Mouse (Mus musculus) gastrocnemius, postnatal 10 days (tissue): Measurements from ENCODE around the gene Mettl6. TPM values are rescaled to one million over a fixed set of nuclear protein-coding genes. Genes with fewer than 3 reads are reported as not detected.
A peak's percentile ranks its signal among the peaks of the same experiment; 100 is the strongest.

Experiments
- DNase-seq: peaks from one replicate; pipeline ENCODE4 v3.0.0; 2021; ENCODE audit warnings: mixed read lengths
- long read RNA-seq, 2 experiments: library from polyadenylated mRNA; stranded (forward); transcript quantifications; one replicate each; pipeline ENCODE4 v2.0.0; 2021
- total RNA-seq, 2 experiments: library from RNA; stranded (reverse); gene quantifications; 2 replicates each; pipeline ENCODE4 v1.2.3; 2021

The Mettl6 gene
- total RNA-seq, result 10 to 100 TPM; 13.3 to 16.4 TPM
- long read RNA-seq, experiment 1, transcript Mettl6-201 (6 exons, 3,946 nt), result major isoform, 14 of 30 reads
- long read RNA-seq, experiment 1, transcript Mettl6-207 (5 exons, 793 nt), result minor isoform, 5 of 30 reads
- long read RNA-seq, experiment 1, partial matches to known transcripts, result 3 of 30 reads
- long read RNA-seq, experiment 1, other reads (novel, unspliced or antisense), result 7 of 30 reads
- long read RNA-seq, experiment 2, transcript Mettl6-201 (6 exons, 3,946 nt), result major isoform, 7 of 15 reads
- long read RNA-seq, experiment 2, partial matches to known transcripts, result 0 of 15 reads
- long read RNA-seq, experiment 2, other reads (novel, unspliced or antisense), result 4 of 15 reads

- DNase-seq, result peak; percentile 87
Observed at GRCm38 (mm10) chr14:31494975-31495455, at the start of gene Mettl6. Gene Mettl6 (minus strand): TSS chr14:31495040.

DNA sequence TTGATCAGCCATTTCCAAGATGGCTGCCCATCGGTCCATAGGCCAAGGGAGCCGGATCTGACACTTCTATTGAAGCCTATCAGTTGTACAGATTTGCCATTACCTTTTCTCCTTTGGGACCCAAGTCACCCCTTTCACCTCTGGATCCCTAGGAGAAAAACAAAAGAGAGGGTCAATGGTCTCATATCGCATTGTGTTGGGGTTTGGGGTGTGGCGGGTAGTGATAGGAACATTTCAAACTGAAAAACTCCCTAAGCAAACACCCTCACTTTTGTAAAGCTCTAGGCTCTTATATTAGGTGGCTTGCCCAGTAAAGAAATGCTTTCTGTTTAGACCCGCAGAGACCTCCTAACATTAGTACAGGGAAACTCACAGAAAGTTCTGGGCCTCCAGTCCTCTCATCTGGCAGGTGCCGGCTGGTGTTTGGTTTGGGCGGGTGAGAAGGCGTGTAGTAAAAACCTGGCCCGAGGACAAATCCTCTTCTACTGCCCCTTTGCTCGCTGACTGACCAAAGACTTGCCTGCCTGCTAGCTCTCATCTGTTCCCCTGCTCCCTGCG, 49.1 kb upstream of the Mettl6 start:
- no peak for DNase-seq

- DNase-seq, result no peak
Observed at GRCm38 (mm10) chr14:31537298-31537697, 42.5 kb upstream of the Mettl6 start.

DNA sequence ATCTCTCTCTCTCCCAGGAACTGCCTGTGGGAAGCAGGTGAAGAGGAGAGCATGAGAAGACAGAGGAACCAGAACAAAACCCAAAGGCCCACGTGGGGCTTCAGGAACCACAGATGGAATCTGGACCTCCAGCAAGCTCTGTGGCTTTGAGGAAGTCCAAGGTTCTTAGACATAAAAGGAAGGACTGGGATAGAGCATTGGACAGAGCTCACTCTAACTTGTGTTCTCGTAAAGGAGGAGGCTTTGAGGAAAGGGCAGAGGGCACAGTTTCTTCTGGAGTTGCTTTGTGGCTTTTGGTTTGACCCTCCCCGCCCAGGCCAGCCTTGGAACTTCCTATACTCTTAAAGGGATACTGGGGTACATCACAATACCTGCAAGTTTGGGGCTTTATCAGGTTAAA, 37.8 kb upstream of the Mettl6 start:
- no peak for DNase-seq

GRCm38 (mm10) chr14:31531506-31532148, 36.8 kb upstream of the Mettl6 start:
- DNase-seq, result no peak

DNA sequence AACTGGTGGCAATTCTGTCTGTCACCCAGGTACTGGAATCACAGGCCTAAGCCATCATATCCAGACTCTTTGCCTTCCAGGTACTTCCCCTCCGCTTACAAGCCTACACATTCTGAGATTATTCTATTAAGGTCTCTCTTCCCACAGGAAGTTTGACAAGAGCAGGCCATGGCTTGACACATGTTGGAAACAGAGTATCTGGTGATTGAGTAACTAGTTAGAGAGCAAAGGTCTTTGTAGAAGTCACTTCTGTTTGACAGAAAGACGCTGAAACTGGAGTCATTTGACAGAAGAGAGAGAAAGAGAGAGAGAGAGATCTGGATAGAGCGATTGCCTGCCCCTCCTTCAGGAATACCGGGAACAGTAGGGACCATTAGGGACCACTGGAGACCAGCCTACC, 36.0 kb upstream of the Mettl6 start:
- DNase-seq, result no peak

DNA sequence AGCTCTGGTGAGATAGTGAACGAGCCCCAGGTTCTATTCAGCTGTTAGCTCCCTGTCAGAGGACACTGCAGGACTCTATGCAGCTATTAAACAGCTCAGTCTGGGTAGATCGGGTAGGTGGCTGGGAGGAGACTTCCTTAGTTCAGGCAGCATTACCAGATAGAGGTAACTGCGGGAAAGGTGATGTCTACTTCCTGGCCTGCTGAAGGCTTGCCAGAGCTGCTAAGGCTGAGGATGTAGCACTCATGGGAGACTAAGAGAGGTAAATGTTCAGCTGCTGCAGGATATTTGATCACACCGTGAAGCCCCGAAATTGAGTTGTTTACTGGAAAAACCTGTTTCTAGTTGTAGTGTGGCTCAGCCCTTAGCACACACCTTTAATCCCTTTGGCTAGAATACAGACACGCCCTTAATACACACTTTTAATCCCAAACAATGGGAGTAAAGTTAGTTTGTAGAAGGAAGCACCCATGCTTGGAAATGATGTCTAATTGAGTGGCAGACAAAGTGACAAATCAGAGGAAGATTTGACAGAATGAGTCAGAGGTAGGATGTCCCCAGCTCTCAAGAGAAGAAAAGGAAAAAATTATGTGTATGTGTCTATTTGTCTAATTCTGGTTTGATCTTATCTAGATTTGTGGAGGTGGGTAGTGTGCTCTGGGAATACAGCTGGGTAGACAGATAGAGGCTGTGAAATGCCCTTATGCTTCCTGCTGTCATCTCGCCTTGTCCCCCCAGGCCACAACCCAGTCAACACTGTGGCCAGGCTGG, 30.4 kb upstream of the Mettl6 start:
- no peak for DNase-seq

DNA sequence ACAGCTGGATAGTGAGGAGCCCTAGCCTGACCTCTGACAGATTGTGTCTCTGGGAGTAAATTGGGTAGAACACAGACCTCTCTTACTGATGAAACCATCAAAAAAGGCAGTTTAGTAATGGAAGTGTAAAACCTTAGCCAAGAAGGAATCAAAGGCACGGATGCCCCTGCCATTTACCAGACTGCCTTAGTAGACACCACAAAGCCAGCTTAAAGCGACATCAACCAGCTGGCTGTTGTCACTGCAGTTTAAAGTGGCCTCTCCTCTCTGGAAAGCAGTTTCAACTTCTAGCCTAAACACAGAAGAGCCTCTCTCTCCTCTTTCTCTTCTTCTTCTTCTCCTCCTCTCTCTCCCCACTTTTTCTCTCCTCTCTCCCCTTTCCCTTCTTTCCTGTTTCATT, 26.5 kb upstream of the Mettl6 start:
- no peak for DNase-seq

DNA sequence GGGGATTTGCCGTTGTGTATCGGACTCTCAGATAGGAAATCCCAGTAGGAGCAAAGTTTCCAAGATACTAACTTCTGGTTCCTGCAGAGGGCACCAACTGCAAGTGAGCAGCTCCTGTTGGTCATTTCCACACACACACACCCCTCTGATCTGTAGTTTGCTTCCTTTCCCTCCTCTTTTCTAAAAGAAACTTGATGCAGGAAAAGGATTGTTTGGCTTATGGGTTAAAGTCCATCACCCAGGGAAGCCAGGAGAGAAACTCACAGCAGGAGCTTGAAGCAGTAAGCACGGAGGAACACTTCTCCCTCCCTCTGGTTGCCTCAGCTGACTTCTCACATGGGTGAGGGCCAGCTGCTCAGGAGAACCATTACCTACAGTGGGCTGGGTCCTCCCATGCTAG, 24.3 kb upstream of the Mettl6 start:
- DNase-seq, result no peak

DNA sequence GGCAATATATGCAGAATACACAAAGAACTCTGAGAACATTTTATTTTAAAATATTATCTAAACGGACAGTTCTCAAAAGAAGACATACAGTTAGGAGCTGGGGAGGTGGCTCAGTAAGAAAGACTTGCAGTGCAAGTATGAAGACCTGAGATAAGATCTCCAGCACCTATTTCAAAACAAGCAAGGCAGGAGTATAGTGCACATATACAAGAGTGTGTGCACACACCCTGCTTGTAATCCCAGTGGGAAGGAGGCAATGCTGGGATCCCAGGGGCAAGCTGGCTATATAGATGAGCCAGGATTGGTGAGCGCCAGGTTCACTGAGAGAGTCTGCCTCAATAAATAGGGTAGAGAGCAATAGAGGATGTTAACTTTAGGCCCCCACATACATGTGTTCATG, 21.1 kb upstream of the Mettl6 start:
- no peak for DNase-seq

DNA sequence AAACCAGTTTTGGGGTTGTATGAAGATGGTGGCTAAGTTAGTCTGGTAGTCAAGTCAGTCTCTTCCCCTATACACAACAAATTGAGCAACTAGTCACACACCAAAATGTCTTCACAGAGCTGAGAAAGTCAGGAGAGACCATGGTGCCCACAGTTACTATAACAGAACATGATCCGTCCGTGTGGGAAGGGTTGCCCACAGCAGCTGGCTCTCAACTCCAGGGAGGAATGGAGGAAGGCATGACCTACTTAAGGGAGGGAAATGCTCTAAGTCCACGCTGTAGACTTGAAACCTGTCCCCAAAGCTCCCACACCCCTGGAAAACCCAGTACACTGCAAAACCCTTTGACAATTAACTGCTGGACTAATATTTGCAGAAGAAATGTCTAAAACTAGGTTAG, 15.5 kb upstream of the Mettl6 start:
- no peak for DNase-seq

DNA sequence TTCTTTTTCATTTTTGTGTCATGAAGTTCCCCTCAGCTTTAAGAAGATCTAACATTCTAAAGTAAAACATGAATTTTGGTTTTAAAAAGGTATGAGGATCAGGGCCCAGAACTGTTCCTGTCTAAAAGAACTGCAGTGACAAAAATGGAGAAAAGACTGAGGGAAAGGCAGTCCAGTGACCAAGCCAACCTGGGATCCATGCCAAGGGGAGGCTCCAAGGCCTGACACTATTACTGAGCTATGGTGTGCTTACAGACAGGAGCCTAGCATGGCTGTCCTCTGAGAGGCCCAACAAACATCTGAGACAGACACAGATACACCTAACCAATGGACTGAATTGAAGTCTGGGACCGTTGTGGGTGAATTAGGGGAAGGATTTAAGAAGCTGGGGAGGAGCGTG, 15.1 kb upstream of the Mettl6 start:
- peak; percentile 52 for DNase-seq

DNA sequence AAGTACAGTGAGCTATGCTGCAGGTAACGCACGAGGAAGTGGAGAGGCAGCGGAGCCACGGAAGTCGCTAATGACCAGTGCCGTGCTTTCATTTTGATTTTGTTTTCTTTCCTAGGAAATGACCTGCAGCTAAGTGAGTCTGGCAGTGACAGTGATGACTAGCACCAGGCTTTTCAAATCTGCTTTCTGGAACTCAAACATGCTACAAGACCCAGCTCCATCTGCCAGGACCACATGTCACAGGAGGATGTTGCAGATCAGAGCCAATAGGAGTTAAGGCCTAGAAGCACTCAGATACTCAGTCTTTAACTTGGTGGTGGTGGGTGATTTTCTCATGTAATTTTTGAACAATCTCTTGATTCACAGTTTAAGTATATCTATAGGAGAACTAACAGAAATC, 11.6 kb upstream of the Mettl6 start:
- DNase-seq, result no peak

DNA sequence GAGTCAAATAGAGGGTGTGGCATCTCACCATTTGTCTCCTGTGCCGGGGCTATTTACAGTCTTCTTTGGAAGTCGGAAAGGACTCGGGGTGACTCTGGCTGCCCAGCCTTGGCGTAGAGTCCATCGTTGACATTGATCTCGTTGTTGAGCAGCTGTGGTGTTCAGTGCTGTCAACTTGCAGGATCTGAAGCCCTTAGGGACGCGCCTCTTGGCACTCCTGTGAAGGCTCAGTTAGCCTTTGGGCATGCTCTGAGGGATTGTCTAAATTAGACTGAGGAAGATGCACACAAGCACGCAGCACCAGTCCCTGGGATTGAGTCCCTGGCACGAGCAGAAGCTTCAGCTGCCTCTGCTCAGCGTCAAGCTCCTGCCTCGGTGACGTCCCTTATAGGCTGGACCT, 8.6 kb upstream of the Mettl6 start:
- peak; percentile 47 for DNase-seq

DNA sequence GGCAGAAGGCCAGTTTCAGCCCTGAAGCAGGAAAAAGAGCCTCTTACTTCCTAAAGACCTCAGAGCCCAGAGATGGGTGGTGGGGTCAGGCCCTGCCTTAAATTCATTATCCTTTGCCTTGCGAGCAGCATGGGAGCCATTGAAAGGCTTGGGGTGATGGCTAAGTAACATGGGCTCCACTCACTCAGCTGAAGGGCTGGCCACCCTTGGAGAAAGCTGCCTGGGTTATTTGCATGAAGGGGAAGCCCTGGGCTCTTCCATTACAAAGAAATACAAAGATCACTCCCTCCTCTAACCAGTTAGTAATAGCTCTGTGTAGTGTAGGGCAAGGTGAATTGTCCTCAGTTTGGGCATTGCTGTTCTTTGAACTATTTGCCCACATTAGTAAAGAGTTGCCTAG, 4.7 kb upstream of the Mettl6 start:
- no peak for DNase-seq

DNA sequence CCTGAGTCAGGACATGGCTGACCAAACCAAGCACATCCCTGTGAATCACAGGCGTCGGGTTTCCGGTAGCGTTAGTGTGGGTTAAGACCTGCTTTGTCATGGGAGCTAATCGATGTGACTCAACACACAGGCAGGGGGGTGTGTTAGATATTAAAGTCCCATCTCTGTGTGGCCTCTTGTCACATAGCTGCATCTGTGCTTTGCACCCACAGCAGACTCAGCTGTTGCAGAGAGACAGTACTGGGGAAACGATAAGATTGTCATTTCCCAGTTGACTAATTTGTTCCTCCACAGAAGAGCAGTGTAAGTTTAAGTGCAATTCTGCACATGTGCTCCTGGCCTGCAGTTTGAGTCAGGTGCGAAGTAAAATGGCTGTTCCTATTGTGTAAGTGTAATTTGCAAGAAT, 1.4 kb upstream of the Mettl6 start:
- DNase-seq, result no peak

DNA sequence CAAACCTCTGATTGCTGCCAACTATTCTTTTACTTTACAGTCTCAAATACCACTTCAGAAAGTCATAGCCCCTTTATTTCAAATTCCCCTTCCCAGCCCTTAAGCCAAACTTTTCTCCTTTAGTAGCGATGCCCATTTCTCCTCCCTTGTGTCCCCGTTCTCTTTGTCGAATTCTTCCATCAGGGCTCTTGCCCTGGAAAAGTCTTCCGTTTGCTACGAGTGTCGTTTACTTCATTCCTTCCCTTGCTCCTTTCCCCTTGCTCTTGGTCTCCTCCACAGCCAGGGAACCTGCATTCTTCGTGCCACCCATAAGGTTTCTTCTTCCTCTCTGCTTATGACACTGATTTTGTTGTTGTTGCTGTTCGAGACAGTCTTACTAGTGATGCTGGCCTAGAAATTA, 698 bp upstream of the Mettl6 start:
- DNase-seq, result no peak

GRCm38 (mm10) chr14:31494349-31494974, 378 bp downstream of the Mettl6 start, which contains the start of gene Eaf1:
Gene Eaf1 (plus strand): TSS chr14:31494399.
- DNase-seq, result peak; percentile 28

DNA sequence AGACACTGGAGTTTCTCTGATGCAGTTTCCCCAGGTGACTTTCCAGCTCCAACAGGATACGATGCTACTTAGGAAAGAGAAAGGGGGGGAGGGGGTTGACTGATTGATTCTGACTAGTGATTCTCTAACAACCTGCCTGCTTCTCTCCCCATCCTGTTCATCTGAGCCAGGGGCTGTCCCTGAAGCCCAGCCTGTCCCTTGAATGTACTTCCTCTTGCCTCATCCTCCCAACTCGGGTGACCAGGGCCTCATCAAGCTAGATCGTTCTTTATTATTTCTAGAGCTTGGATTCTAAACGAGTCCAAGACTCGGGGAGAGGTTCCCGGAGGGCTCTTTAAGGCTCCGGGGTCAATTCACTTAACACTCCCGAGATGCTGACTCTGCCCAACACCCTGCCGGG, 939 bp downstream of the Mettl6 start:
- DNase-seq, result no peak

DNA sequence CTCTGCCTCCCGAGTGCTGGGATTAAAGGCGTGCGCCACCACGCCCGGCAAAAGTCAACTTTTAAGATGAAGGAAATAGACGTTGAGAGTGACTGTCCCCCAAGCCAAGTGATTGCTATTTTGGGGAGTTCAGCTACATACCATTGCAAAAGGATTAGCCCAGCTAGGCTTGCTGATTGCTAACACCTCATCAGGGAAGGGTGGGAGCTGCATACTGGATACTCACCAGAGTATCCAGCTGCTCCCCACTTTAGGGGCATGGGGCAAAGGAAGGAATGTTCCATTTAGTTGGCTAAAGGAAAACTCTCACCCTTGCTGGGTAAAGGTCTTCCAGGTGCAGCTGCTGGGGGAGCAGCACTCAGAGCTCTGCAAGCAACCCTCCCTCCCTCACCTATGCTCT, 6.8 kb downstream of the Mettl6 start:
- DNase-seq, result no peak

DNA sequence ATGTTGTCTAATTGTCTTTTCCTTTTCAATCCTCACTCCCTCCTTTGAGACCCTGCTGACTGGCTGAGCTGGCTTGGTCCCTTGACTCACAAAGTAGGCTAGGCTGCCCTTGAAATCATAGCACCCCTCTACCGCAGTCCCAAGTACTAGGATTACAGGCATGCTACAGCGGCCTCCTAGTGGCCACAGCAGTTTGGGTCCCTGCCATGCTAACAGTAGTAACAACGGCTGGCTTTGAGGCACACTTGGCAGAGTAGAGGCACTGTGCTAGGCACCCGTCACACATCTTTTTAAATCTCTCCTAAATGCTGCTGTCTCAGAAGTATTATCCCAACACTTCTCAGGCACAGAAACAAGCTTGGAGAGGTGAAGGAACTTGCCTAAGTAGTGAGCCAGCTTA, 8.4 kb downstream of the Mettl6 start:
- DNase-seq, result no peak

- no peak for DNase-seq
Observed at GRCm38 (mm10) chr14:31482417-31482816, 12.4 kb downstream of the Mettl6 start.
